Mouse (Mus musculus): ENCODE results near the gene Kcnh3.

- TF ChIP-seq CTCF (conservative IDR thresholded peaks at IDR 0.05; ENCODE audit: insufficient read depth, insufficient read length, low read depth, low read length) (no peak), POLR2A (IDR thresholded peaks at IDR 0.05; ENCODE audit: low read depth, low read length) (no peak)
These were observed 51.4 kb downstream of the Kcnh3 start for GRCm38 (mm10) chr15:99276095-99276494.

All from kidney, adult 2 months (tissue).